Mouse (Mus musculus) kidney, postnatal 10 days (tissue): ENCODE measurements at regions not wholly inside any gene's neighbourhood (a gene's known extent, or its start where the extent isn't known, plus 50 kb on each side); places are given as distances from the start of the nearest gene placed in this dataset.
A peak's percentile ranks its signal among the peaks of the same experiment; 100 is the strongest.

Experiments
- DNase-seq: peaks from one replicate; pipeline ENCODE4 v3.0.0; 2021; ENCODE audit warnings: mixed read lengths

DNA sequence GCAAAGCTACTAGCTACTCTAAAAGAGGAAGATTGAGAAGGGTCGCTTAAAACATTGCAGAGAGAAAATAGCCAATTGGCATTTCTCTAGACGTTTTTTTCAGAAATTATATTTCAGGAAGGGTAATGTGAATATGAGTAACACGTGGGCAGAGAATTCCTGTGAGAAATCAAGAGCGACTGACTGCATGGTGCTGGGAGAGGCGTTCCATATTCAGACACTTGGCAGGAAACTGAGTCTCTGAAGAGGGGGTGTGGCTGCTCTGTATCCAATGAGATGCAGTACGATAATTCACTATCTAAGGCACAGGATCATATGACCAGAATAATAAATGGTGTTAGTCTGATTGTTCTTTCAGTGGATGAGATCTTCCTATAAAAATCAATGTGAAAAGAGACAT is 252.5 kb downstream of the Pcdh18 start:
- DNase-seq = no peak

DNA sequence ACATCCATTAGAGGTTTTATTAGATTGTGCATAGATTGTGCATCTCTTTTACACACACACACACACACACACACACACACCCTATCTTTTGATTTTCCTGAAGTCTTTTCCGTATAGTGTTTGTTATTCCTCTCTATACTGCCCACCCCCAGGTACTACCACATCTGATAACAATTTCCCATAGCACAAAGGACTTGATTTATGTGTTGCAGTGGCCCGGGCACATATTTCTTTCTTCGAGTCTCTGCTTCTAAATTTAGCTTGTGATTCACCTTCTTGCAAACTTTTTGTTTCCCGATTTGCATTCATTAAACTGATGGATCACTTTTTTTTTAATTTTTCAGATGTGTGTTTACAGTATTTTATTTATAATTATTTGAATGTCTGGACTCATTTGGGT is 254.8 kb downstream of the Pcdh18 start:
- DNase-seq = no peak

DNA sequence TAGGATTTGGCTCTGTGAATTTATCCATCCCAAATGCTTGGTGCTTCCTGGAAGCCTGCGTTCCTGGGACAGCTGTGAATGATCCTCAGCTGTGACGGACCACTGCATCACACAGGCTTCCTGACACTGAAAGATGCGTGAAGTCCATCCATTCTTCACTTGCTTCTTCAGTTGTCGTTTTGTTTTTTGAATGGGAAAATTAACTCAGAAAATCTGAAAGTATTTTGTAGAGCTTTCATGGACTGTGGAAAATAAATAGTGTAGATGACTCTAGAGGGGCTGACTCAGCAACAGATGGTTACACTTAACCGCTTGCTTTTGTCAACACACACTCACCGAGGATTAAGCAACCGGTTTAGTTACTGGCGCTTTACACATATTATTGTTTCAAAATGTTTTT is 272.0 kb downstream of the Pcdh18 start:
- peak; percentile 12 for DNase-seq
